Mouse (Mus musculus) midbrain, postnatal 0 days (tissue): ENCODE data around the gene Stxbp5. TPM values are rescaled to one million over a fixed set of nuclear protein-coding genes. Genes with fewer than 3 reads are reported as not detected.

Experiments used
- ATAC-seq: fragments of 200-750 bp; cut with Nextera tagmentation; 2 replicates; pipeline ENCODE4 v1.8.0; 2017; ENCODE audit warnings: moderate number of reproducible peaks, mild to moderate bottlenecking, moderate TSS enrichment, moderate library complexity; ENCODE audit not compliant: low FRiP score
- DNase-seq: peaks from one replicate; pipeline ENCODE4 v3.0.0-alpha.2; 2015; ENCODE audit warnings: low spot score
- H3K27ac ChIP-seq: fragments of 300-500 bp; sonication (generic); 2 replicates; pipeline ENCODE4 v1.5.1; 2014; ENCODE audit warnings: low read depth, mild to moderate bottlenecking, low read length, mixed read lengths
- H3K27me3 ChIP-seq: fragments of 300-500 bp; sonication (generic); 2 replicates; pipeline ENCODE4 v1.6.1; 2014; ENCODE audit warnings: low read length, control low read depth, mixed read lengths; ENCODE audit not compliant: insufficient read depth
- H3K36me3 ChIP-seq: fragments of 300-500 bp; sonication (generic); 2 replicates; pipeline ENCODE4 v1.6.1; 2014; ENCODE audit warnings: low read length, control low read depth, mixed read lengths; ENCODE audit not compliant: insufficient read depth
- H3K4me1 ChIP-seq: fragments of 300-500 bp; sonication (generic); 2 replicates; pipeline ENCODE4 v1.6.1; 2014; ENCODE audit warnings: mild to moderate bottlenecking, control low read depth, antibody characterized with exemption, low read length, mixed read lengths; ENCODE audit not compliant: insufficient read depth
- H3K4me2 ChIP-seq: fragments of 300-500 bp; sonication (generic); 2 replicates; pipeline ENCODE4 v1.6.1; 2014; ENCODE audit warnings: low read depth, mild to moderate bottlenecking, low read length, mixed read lengths; ENCODE audit not compliant: poor library complexity, severe bottlenecking
- H3K4me3 ChIP-seq: fragments of 300-500 bp; sonication (generic); 2 replicates; pipeline ENCODE4 v1.5.1; 2014; ENCODE audit warnings: low read depth, mild to moderate bottlenecking, low read length, moderate library complexity
- H3K9ac ChIP-seq: fragments of 300-500 bp; sonication (generic); replicated peaks from 2 replicates; pipeline ENCODE4 v1.6.1; 2014; ENCODE audit warnings: mild to moderate bottlenecking, low read length, moderate library complexity, mixed read lengths; ENCODE audit not compliant: poor library complexity, severe bottlenecking
- H3K9me3 ChIP-seq: fragments of 300-500 bp; sonication (generic); 2 replicates; pipeline ENCODE4 v1.6.1; 2016; ENCODE audit warnings: low read length, control low read depth
- CTCF ChIP-seq: IDR thresholded peaks from 2 replicates; pipeline ENCODE4 v1.5.1; 2016; ENCODE audit warnings: antibody characterized with exemption, mild to moderate bottlenecking
- WGBS: fragments of 180-500 bp; shearing (Covaris S2); extraction: QIAGEN DNeasy Blood & Tissue Kit; methylation state at CpG from one replicate; pipeline ENCODE4 v1.1.7; 2014; 5-methylcytosine and 5-hydroxymethylcytosine counted together
- polyA plus RNA-seq: library from polyadenylated mRNA; unstranded; fragments of >200 nt; fragmentation: Nextera tagmentation; extraction: Ambion mirVana; gene quantifications from 2 replicates; pipeline ENCODE4 v1.2.1, GENCODE M21; 2015
- total RNA-seq: library from RNA; depleted of rRNA; stranded (reverse); fragments of >200 nt; gene quantifications from 2 replicates; pipeline ENCODE4 v1.2.3, GENCODE M21; 2014

The Stxbp5 gene
- total and polyA plus RNA-seq, 2 experiments from 2014 or later = 8.0 to 52.7 TPM

DNA sequence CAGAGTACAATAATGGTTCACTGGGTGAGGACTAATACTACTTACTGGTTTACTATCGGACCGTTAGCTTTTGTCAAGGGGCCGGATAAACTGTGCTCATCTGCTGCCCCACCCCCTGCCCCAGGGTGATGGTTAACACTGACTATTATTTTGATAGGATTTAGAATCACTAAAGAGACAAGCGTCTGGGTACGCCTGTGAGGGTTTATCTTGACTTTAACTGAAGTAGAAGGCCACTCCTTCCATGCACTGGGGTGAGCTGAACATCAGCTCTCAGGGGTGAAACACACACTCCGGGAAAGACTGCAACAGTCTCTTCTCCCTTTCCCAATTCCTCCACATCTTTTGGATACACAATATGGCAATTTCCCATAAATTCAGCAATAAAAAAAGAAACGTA, 61.5 kb downstream of the Stxbp5 start:
- WGBS = 69% methylated on average over 7 of the region's 7 CpGs
- H3K27me3 ChIP-seq = no peaks in the 10 kb centered on the region

DNA sequence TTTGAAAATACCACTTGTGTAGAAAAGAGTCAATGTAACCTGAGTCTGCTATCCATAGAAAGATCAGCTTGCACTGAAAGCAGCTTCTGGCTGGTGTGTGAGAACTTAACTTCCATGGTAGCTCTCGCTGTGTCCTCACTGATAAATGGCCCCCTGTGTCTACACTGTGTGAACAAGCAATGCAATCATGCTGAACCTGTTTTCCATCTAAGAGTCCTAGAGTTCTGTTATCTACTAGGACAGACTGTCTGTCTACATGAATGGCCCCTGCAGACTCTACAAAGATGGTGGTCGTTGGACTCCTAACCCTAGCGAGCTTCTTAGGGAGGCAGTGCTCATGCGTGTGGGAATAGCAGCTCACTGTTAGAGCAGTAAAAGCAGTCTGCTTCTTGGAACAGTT, 65.9 kb downstream of the Stxbp5 start:
- Histone ChIP-seq H3K4me3 (no peak overlapping the region), H3K27me3 (no peaks in the 10 kb centered on the region), H3K9me3 (no peaks in the 10 kb centered on the region), H3K9ac (no peak overlapping the region), H3K4me1 (no peaks in the 10 kb centered on the region), H3K36me3 (peaks cover 8% of the 10 kb centered on the region; the same call in 1 of the 2 replicates), H3K4me2 (no peak overlapping the region), H3K27ac (no peak overlapping the region)
- ATAC-seq = no peak
- 80% methylated on average over 4 of the region's 4 CpGs for WGBS
- no peak for TF ChIP-seq CTCF
- DNase-seq = no peak

More for the DNA sequence above, 61.5 kb downstream of the Stxbp5 start:
- Histone ChIP-seq H3K9me3 (no peaks in the 10 kb centered on the region), H3K4me1 (no peaks in the 10 kb centered on the region), H3K4me3 (no peak overlapping the region), H3K27ac (no peak overlapping the region), H3K4me2 (no peak overlapping the region), H3K9ac (no peak overlapping the region), H3K36me3 (peaks cover 8% of the 10 kb centered on the region; the same call in 1 of the 2 replicates)
- no peak for DNase-seq
- TF ChIP-seq CTCF = no peak
- no peak for ATAC-seq

DNA sequence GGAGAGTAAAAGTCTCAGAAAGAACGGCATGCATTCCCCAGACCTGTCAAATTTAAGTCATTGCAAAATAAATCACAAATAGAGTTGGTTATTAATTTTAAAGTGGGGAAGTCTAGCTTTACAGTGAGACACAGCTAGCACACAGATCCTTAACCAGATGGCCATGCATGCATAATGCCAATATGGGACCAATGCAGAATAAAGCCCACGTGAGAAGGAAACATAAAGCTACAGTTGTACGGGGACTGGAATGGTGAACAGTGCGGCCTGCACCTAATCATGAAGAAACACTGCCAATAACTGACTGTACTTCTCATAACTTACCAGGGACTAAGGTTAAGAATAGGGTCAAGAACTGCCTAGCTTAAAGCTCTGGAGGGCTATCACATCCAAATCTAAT, 67.9 kb downstream of the Stxbp5 start:
- H3K36me3 ChIP-seq = peaks cover 8% of the 10 kb centered on the region; the same call in 1 of the 2 replicates
- DNase-seq (no peak), ATAC-seq (no peak)
- H3K9ac ChIP-seq = no peak overlapping the region
- no peak overlapping the region for H3K4me3 ChIP-seq
- H3K4me2 ChIP-seq = no peak overlapping the region
- no peaks in the 10 kb centered on the region for H3K4me1 ChIP-seq
- no peaks in the 10 kb centered on the region for H3K9me3 ChIP-seq
- H3K27ac ChIP-seq = no peak overlapping the region
- H3K27me3 ChIP-seq = no peaks in the 10 kb centered on the region
- WGBS = 81% methylated on average over 4 of the region's 4 CpGs
- no peak for TF ChIP-seq CTCF

DNA sequence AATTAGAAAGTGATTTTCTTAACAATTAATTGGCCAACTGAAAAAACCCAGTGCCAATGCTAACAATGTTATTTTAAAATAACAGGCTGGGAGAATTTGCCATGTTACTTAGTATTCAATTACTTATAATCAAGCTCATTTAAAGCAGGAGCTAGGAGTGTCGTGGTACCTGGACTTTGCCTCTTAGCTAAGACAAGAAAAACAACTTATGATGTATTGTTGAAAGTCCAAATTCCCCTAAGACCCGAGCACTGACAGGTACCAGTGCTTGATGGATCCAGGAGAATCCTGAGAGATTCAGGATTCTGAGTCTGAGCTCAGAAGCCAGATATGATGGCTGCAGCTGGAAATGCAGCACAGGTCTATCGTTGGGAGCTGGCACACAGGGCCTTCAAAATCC, 71.1 kb downstream of the Stxbp5 start:
- Histone ChIP-seq H3K9ac (no peak overlapping the region), H3K4me3 (no peak overlapping the region), H3K4me1 (no peaks in the 10 kb centered on the region), H3K27me3 (no peaks in the 10 kb centered on the region), H3K36me3 (peaks cover 2% of the 10 kb centered on the region; the same call in 1 of the 2 replicates), H3K4me2 (no peak overlapping the region), H3K9me3 (no peaks in the 10 kb centered on the region), H3K27ac (no peak overlapping the region)
- TF ChIP-seq CTCF = no peak
- ATAC-seq (no peak), DNase-seq (no peak)
- 89% methylated on average over 3 of the region's 3 CpGs for WGBS

GRCm38 (mm10) chr10:9821299-9821698, 79.6 kb downstream of the Stxbp5 start:
- peaks cover 9% of the 10 kb centered on the region for H3K36me3 ChIP-seq
- no peak overlapping the region for H3K4me2 ChIP-seq
- H3K4me1 ChIP-seq = no peaks in the 10 kb centered on the region
- peak; percentile 30 for TF ChIP-seq CTCF
- no peaks in the 10 kb centered on the region for H3K27me3 ChIP-seq
- no peak overlapping the region for H3K4me3 ChIP-seq
- no peak for DNase-seq
- H3K9me3 ChIP-seq = no peaks in the 10 kb centered on the region
- WGBS = 59% methylated on average over 6 of the region's 6 CpGs
- H3K9ac ChIP-seq = no peak overlapping the region
- H3K27ac ChIP-seq = no peak overlapping the region
- ATAC-seq = no peak

GRCm38 (mm10) chr10:9818574-9818973, 82.3 kb downstream of the Stxbp5 start:
- no peak for TF ChIP-seq CTCF
- H3K4me2 ChIP-seq = no peak overlapping the region
- no peaks in the 10 kb centered on the region for H3K9me3 ChIP-seq
- no peak overlapping the region for H3K9ac ChIP-seq
- ATAC-seq = no peak
- 95% methylated on average over 7 of the region's 7 CpGs for WGBS
- DNase-seq = no peak
- H3K27me3 ChIP-seq = no peaks in the 10 kb centered on the region
- no peak overlapping the region for H3K4me3 ChIP-seq
- no peaks in the 10 kb centered on the region for H3K4me1 ChIP-seq
- H3K36me3 ChIP-seq = peaks cover 9% of the 10 kb centered on the region
- no peak overlapping the region for H3K27ac ChIP-seq
